Mouse (Mus musculus): ENCODE results near the gene Myh7.

- TF ChIP-seq POLR2A (IDR thresholded peaks at IDR 0.05; ENCODE audit: borderline replicate concordance, extremely low read depth, low read depth, low read length) = no peak
- no peak for TF ChIP-seq CTCF (IDR thresholded peaks at IDR 0.05; ENCODE audit: insufficient read depth, low read length)
These were observed 12.9 kb upstream of the Myh7 start for GRCm38 (mm10) chr14:55007120-55007908.
